Mouse (Mus musculus) heart, embryonic 12.5 days (tissue): Measurements from ENCODE around the gene Pik3cg. TPM values are rescaled to one million over a fixed set of nuclear protein-coding genes. Genes with fewer than 3 reads are reported as not detected.

Experiments
- ATAC-seq: fragments of 200-750 bp; cut with Nextera tagmentation; 2 replicates; pipeline ENCODE4 v1.8.0; 2017; ENCODE audit warnings: moderate TSS enrichment, moderate library complexity; ENCODE audit not compliant: insufficient number of reproducible peaks, low FRiP score
- H3K27ac ChIP-seq: fragments of 300-500 bp; sonication (generic); 2 replicates; pipeline ENCODE4 v1.5.1; 2016; ENCODE audit warnings: mild to moderate bottlenecking, moderate library complexity; ENCODE audit not compliant: poor library complexity, severe bottlenecking
- H3K27me3 ChIP-seq: fragments of 300-500 bp; sonication (generic); replicated peaks from 2 replicates; pipeline ENCODE4 v1.6.1; 2016; ENCODE audit warnings: mild to moderate bottlenecking, moderate library complexity
- H3K36me3 ChIP-seq: fragments of 300-500 bp; sonication (generic); 2 replicates; pipeline ENCODE4 v1.6.1; 2016; ENCODE audit warnings: mild to moderate bottlenecking, moderate library complexity
- H3K4me1 ChIP-seq: fragments of 300-500 bp; sonication (generic); replicated peaks from 2 replicates; pipeline ENCODE4 v1.6.1; 2016; ENCODE audit warnings: mild to moderate bottlenecking
- H3K4me2 ChIP-seq: fragments of 300-500 bp; sonication (generic); 2 replicates; pipeline ENCODE4 v1.6.1; 2016; ENCODE audit warnings: mild to moderate bottlenecking, moderate library complexity
- H3K4me3 ChIP-seq: fragments of 300-500 bp; sonication (generic); 2 replicates; pipeline ENCODE4 v1.5.1; 2016; ENCODE audit warnings: mild to moderate bottlenecking
- H3K9ac ChIP-seq: fragments of 300-500 bp; sonication (generic); 2 replicates; pipeline ENCODE4 v1.6.1; 2016; ENCODE audit warnings: mild to moderate bottlenecking, moderate library complexity
- H3K9me3 ChIP-seq: fragments of 300-500 bp; sonication (generic); replicated peaks from 2 replicates; pipeline ENCODE4 v1.6.1; 2016; ENCODE audit warnings: mild to moderate bottlenecking, moderate library complexity
- WGBS: fragments of 180-500 bp; shearing (Covaris S2); methylation state at CpG from one replicate; pipeline ENCODE4 v1.1.7; 2016; 5-methylcytosine and 5-hydroxymethylcytosine counted together
- polyA plus RNA-seq: library from polyadenylated mRNA; unstranded; fragments of >200 nt; fragmentation: Nextera tagmentation; extraction: Ambion mirVana; gene quantifications from 2 replicates; pipeline ENCODE4 v1.2.1, GENCODE M21; 2016

Pik3cg gene
- polyA plus RNA-seq, 1 experiment from 2014 or later: 1.6 TPM

- no peak for ATAC-seq
- no peak overlapping the region for H3K27ac ChIP-seq
- no peak overlapping the region for H3K4me2 ChIP-seq
- WGBS: 66% methylated on average over 5 of the region's 5 CpGs
- peaks cover 8% of the 10 kb centered on the region for H3K4me1 ChIP-seq
- no peaks in the 10 kb centered on the region for H3K36me3 ChIP-seq
- no peak overlapping the region for H3K4me3 ChIP-seq
- no peak overlapping the region for H3K9ac ChIP-seq
- H3K9me3 ChIP-seq: 0 out of 2 replicates have a peak, but pooled peaks cover 3% of the 10 kb centered on the region
- H3K27me3 ChIP-seq: no peaks in the 10 kb centered on the region
Observed at GRCm38 (mm10) chr12:32143782-32144181, 64.7 kb downstream of the Pik3cg start.

GRCm38 (mm10) chr12:32143151-32143550 lies 65.3 kb downstream of the Pik3cg start:
- ATAC-seq: peak; percentile 81
- Histone ChIP-seq H3K4me3 (no peak overlapping the region), H3K36me3 (no peaks in the 10 kb centered on the region), H3K27me3 (no peaks in the 10 kb centered on the region), H3K9ac (no peak overlapping the region), H3K4me1 (peaks cover 8% of the 10 kb centered on the region), H3K4me2 (peak overlapping the region; percentile 31), H3K27ac (no peak overlapping the region), H3K9me3 (no peaks in the 10 kb centered on the region)
- 29% methylated on average over 4 of the region's 4 CpGs for WGBS

GRCm38 (mm10) chr12:32141766-32142165 lies 66.7 kb downstream of the Pik3cg start:
- Histone ChIP-seq H3K9ac (no peak overlapping the region), H3K27ac (no peak overlapping the region), H3K36me3 (no peaks in the 10 kb centered on the region), H3K4me2 (no peak overlapping the region), H3K9me3 (no peaks in the 10 kb centered on the region), H3K4me1 (peaks cover 8% of the 10 kb centered on the region), H3K27me3 (no peaks in the 10 kb centered on the region), H3K4me3 (no peak overlapping the region)
- ATAC-seq: no peak

- no peaks in the 10 kb centered on the region for H3K36me3 ChIP-seq
- no peak overlapping the region for H3K4me3 ChIP-seq
- H3K27ac ChIP-seq: no peak overlapping the region
- ATAC-seq: no peak
- peaks cover 8% of the 10 kb centered on the region for H3K4me1 ChIP-seq
- H3K4me2 ChIP-seq: no peak overlapping the region
- 78% methylated on average over 5 of the region's 5 CpGs for WGBS
- H3K27me3 ChIP-seq: no peaks in the 10 kb centered on the region
- H3K9me3 ChIP-seq: no peaks in the 10 kb centered on the region
- no peak overlapping the region for H3K9ac ChIP-seq
Observed at GRCm38 (mm10) chr12:32138831-32139230, 69.6 kb downstream of the Pik3cg start.

GRCm38 (mm10) chr12:32138362-32138761 lies 70.1 kb downstream of the Pik3cg start:
- Histone ChIP-seq H3K4me3 (no peak overlapping the region), H3K27ac (no peak overlapping the region), H3K4me2 (no peak overlapping the region), H3K27me3 (no peaks in the 10 kb centered on the region), H3K36me3 (no peaks in the 10 kb centered on the region), H3K4me1 (peaks cover 6% of the 10 kb centered on the region), H3K9me3 (no peaks in the 10 kb centered on the region), H3K9ac (no peak overlapping the region)
- ATAC-seq: no peak
- 73% methylated on average over 9 of the region's 9 CpGs for WGBS

- WGBS: 56% methylated on average over 2 of the region's 2 CpGs
- no peaks in the 10 kb centered on the region for H3K4me1 ChIP-seq
- H3K9me3 ChIP-seq: no peaks in the 10 kb centered on the region
Observed at GRCm38 (mm10) chr12:32137542-32137941, 70.9 kb downstream of the Pik3cg start.

DNA sequence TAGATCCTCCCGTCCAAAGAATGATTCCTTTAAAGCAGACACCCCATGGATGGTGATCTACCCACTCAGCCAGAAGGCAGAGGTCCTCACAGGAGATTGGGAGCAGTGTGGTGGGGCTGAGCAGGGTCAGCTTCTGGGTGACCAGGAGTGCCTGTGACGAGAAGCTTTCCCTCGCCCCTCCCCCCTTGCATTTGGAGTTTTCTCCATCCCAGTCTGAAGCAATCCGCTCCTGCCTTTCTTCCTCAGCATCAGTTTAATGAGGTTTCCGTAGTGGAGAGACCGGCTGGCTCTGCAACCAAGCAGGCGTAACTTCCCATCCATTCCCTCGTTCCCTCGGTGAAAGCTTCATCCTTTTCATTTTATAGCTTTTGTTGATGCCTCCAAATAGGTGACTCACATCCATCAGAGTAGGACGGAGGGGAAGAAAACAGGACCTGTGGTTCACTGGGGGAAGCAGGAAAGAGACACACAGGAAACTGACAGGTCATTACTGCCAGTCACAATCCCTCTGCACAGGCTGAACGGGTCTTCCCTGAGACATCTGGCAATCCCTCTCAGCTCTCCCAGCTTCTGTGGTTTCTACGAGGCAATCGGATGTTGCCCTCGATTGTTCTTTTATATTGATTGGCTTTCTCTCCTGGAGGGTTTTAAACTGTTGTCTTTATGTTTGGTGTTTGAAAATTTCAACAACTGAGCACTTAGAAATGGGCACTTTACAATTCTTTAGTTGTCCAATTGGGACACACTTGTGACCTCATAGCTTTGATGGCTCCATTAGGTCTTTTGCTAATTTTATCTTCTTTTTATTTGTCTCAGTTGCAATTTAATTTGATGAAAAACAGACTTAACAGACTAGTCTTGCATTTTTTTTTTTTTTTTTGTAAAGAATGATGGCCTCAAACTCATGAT lies 80.6 kb downstream of the Pik3cg start:
- Histone ChIP-seq H3K27ac (no peak overlapping the region), H3K4me3 (no peak overlapping the region), H3K9me3 (no peaks in the 10 kb centered on the region), H3K36me3 (no peaks in the 10 kb centered on the region), H3K9ac (no peak overlapping the region), H3K4me1 (peaks cover 10% of the 10 kb centered on the region), H3K27me3 (0 out of 2 replicates have a peak, but pooled peaks cover 3% of the 10 kb centered on the region), H3K4me2 (peak overlapping the region; percentile 5; the same call in 1 of the 2 replicates)
- WGBS: 40% methylated on average over 14 of the region's 14 CpGs
- no peak for ATAC-seq

More at GRCm38 (mm10) chr12:32137542-32137941, 70.9 kb downstream of the Pik3cg start:
- no peak overlapping the region for H3K27ac ChIP-seq
- H3K36me3 ChIP-seq: no peaks in the 10 kb centered on the region
- H3K27me3 ChIP-seq: no peaks in the 10 kb centered on the region
- no peak overlapping the region for H3K4me2 ChIP-seq
- no peak for ATAC-seq
- no peak overlapping the region for H3K9ac ChIP-seq
- H3K4me3 ChIP-seq: no peak overlapping the region

DNA sequence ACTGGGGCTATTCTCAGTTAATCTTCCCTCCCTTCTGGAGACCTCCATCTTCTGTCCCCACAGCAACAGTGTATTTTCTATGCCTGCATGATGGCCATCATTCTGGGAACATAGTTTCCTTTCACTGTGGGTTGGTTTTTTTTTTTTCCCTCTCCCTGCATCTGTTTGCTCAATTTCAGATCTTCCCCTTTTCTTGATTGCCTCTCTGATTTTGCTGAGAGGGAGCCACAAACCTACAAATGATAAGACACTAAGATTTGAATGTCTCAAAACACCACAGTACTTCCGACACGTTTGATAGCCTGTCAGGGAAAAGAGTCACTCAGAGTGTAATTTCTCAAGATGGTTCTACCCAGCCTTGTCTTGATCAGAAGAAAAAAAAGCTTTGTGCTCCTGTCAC lies 81.3 kb downstream of the Pik3cg start:
- Histone ChIP-seq H3K4me3 (no peak overlapping the region), H3K36me3 (no peaks in the 10 kb centered on the region), H3K9ac (no peak overlapping the region), H3K9me3 (no peaks in the 10 kb centered on the region), H3K27me3 (0 out of 2 replicates have a peak, but pooled peaks cover 3% of the 10 kb centered on the region), H3K4me2 (no peak overlapping the region), H3K4me1 (peaks cover 10% of the 10 kb centered on the region), H3K27ac (no peak overlapping the region)
- WGBS: 44% methylated on average over 2 of the region's 2 CpGs
- no peak for ATAC-seq

DNA sequence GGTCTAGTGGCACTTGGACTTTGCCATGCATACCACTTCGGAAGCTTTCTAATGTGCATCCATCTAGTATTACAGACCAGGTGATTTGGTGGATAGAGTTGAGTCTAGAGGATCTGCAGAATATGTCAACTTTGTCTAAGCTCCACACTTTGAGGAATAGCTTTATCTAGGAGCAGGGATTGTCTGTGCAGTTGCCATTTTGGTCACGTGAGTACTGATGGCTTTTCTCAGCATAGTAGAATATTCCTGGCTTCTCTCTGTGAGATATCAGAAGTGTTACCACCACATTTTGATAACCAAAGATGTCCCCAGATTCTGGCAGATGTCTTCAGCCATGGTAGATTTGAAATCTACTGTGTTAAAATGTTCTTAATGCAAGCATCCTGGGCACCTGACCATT lies 84.0 kb downstream of the Pik3cg start:
- 70% methylated on average over 2 of the region's 2 CpGs for WGBS
- Histone ChIP-seq H3K36me3 (no peaks in the 10 kb centered on the region), H3K4me1 (peaks cover 10% of the 10 kb centered on the region), H3K4me3 (no peak overlapping the region), H3K27me3 (0 out of 2 replicates have a peak, but pooled peaks cover 3% of the 10 kb centered on the region), H3K4me2 (no peak overlapping the region), H3K9ac (no peak overlapping the region), H3K9me3 (no peaks in the 10 kb centered on the region), H3K27ac (no peak overlapping the region)
- ATAC-seq: no peak

DNA sequence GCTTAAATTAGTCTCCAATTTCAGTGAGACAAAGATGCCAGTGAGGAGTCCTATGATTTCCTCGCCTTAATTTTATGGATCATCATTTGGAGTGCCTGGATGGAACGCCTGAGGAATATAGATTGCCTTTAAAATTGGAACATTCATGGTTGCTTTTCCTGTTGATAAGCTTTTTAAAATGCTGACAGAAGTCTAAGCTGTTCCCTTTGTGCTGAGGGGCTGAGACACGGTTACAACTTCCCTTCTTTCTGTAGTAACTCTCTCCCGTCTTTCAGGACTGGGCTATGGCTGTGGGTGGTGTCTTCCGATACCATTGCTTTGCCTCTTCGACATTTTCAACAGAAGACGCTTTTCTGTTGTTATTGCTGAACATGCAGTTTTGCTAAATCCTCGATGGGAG lies 84.4 kb downstream of the Pik3cg start:
- no peak overlapping the region for H3K9ac ChIP-seq
- WGBS: 65% methylated on average over 8 of the region's 8 CpGs
- H3K4me1 ChIP-seq: peaks cover 10% of the 10 kb centered on the region
- 0 out of 2 replicates have a peak, but pooled peaks cover 3% of the 10 kb centered on the region for H3K27me3 ChIP-seq
- no peak overlapping the region for H3K4me3 ChIP-seq
- H3K4me2 ChIP-seq: no peak overlapping the region
- H3K36me3 ChIP-seq: no peaks in the 10 kb centered on the region
- no peak overlapping the region for H3K27ac ChIP-seq
- no peaks in the 10 kb centered on the region for H3K9me3 ChIP-seq
- ATAC-seq: no peak

- Histone ChIP-seq H3K4me3 (no peak overlapping the region), H3K27ac (no peak overlapping the region), H3K4me2 (no peak overlapping the region), H3K36me3 (no peaks in the 10 kb centered on the region), H3K4me1 (peaks cover 10% of the 10 kb centered on the region), H3K9me3 (no peaks in the 10 kb centered on the region), H3K9ac (no peak overlapping the region), H3K27me3 (0 out of 2 replicates have a peak, but pooled peaks cover 3% of the 10 kb centered on the region)
- ATAC-seq: peak; percentile 89
- 27% methylated on average over 5 of the region's 5 CpGs for whole genome bisulfite sequencing
Observed at GRCm38 (mm10) chr12:32123559-32123958, 84.9 kb downstream of the Pik3cg start.
